Mouse (Mus musculus) urinary bladder, adult 2 months (tissue): ENCODE measurements around the gene Wnt5b. TPM values are rescaled to one million over a fixed set of nuclear protein-coding genes. Genes with fewer than 3 reads are reported as not detected.

ENCODE experiments used
- DNase-seq: peaks from one replicate; pipeline ENCODE4 v3.0.0; 2022; ENCODE audit warnings: low spot score
- polyA plus RNA-seq: library from polyadenylated mRNA; depleted of rRNA; stranded (reverse); fragments of >200 nt; gene quantifications from 2 replicates; pipeline ENCODE4 v1.2.3, GENCODE M21; 2012

Gene Wnt5b
- polyA plus RNA-seq, 1 experiment, result 7.3 TPM

- DNase-seq, result no peak
These were observed 22.2 kb downstream of the Wnt5b start for GRCm38 (mm10) chr6:119521931-119522391.

DNA sequence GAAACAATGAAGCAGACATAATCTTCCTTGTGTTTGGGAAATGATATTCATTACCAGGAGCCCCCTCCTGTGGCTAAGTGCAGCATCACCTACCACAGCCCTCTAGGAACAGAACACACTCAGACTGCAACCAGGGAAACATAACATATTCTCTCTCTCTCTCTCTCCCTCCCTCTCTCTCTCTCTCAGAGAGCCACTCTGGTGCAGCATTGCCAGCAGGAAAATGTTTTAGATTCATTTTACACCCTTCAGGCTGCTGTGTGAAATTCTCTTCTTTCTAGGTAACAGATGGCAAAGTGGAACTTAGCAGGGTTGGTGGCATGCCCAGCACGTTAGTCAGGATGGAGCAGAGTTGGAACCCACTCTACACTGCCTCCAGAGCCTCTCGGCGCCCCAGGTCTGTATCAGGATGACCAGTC is 22.7 kb downstream of the Wnt5b start:
- DNase-seq, result no peak

- DNase-seq, result no peak
These were observed 23.4 kb downstream of the Wnt5b start for GRCm38 (mm10) chr6:119520731-119521130.

DNA sequence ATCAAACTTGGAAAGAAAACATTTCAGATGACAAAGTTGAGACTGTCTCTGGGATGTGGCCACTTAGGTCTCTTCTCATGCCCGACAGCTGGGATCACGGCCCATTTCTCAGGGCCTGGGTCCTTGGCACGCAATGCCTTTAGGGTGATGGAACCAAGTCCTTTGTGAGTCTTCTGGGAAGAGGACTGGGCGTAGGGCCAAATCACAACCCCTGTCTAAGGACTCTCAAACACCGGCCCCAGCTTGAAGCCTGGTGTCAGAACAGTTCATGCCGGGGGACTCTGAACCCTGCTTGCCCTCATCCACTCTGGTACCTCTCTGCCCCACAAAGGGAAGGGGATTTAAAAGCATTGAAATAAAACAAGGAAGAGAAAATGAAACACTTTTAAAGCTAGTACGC is 30.1 kb downstream of the Wnt5b start:
- no peak for DNase-seq

DNA sequence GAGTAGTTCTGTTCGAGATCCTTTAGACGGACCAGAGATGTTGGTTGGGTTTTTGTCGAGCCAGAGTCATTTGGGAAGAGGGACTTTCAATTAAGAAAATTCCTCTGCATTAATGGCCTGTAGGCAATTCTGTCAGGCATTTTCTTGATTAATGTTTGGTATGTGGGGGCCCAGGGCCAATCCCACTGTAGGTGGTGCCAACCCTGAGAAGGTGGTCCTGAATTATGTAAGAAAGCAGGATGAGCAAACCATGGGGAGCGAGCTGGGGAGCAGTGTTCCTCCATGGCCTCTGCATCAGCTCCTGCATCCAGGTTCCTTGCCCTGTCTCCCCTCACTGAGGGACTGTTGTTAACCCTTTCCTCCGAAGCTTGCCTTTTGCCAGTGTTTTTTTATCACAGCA is 30.7 kb downstream of the Wnt5b start:
- no peak for DNase-seq

- DNase-seq, result no peak
These were observed 31.4 kb downstream of the Wnt5b start for GRCm38 (mm10) chr6:119512701-119513100.

GRCm38 (mm10) chr6:119509437-119510037 is 34.6 kb downstream of the Wnt5b start:
- DNase-seq, result no peak

- DNase-seq, result no peak
These were observed 35.3 kb downstream of the Wnt5b start for GRCm38 (mm10) chr6:119508634-119509375.

- no peak for DNase-seq
These were observed 35.9 kb downstream of the Wnt5b start for GRCm38 (mm10) chr6:119508221-119508620.

DNA sequence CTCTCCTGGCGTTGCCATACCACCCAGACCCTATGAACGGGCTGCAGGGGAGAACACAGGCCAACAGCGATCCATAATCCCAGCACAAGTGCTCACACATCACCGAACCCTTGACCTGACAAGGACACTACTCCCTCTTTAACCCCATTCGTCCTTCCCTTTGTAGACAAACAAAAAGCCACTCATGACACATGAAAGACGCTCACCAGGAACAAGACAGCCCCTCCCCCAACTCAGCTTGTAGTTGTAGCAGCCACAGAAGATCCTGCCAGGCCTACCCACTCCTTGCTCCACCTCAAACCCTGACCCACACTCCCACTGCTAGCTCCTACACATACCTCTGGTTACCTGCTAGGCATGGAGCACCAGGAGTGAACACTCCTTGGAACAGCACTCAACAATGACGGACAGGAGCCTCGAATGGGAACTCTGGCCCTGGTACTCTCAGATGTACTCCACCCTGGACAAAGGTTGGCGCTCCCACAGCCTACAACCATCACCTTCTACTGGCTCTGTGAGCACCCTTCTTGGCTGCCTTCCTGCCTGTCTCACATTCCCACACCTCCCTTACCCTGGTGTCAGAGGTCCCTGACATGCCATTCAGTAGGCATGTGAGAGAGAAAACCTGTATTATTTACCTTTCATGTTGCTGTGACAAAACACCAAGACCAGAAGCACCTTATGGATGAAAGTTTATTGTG is 38.5 kb downstream of the Wnt5b start:
- DNase-seq, result no peak

DNA sequence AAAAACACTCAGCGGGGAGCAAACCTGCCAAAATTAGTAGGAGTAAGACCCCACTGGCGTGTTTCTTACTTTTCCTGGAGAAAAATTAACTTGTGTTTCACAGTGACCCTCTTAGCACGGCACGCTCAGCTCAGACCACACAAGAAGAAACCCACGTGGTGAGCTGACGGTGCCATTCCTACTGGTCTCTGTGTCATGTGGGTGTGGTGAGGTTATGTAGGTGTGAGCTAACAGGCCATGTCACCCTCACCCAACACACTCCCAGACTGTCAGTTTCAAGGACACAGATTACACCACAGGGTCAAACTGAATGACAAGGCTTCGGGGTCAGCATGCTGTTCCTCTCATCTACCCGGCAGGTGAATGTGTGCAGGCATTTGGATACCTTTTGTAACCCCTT is 39.4 kb downstream of the Wnt5b start:
- no peak for DNase-seq

GRCm38 (mm10) chr6:119502031-119502430 is 42.1 kb downstream of the Wnt5b start:
- no peak for DNase-seq

DNA sequence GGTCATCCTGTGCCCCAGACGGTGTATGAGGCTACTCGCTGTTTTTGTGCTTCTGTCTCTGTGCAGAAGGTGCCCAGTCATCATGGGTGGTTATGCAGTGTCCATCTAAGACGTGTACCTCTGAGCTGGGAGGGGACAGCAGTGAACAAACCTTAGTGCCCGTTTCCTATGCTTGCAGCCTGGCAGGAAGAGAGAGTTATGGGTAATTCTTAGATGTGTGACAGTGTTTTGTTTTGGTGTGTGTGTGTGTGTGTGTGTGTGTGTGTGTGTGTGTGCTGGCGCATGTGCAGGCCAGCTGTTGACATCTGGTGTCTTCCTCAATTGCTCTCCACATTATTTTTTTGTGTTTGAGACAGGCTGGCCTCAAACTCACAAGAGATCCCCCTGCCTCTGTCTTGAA is 44.1 kb downstream of the Wnt5b start:
- no peak for DNase-seq

DNA sequence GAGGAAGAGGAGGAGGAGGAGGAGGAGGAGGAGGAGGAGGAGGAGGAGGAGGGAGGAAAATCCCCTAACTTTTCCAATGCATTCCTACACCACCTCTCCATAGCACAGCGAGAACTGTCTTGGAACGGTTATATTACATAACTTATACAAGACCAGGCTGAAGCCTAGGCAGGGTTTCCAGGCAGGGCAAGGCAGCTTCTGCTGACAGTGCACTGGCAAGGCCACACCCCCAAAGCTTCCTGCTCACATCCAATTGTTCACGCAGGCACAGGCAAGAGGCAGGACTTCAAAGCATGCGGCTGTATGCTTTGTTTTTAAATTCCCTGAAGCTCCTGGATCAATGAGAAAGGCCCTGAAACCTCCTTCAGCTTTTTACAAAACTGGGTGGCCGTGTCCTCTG is 44.9 kb downstream of the Wnt5b start:
- DNase-seq, result no peak

DNA sequence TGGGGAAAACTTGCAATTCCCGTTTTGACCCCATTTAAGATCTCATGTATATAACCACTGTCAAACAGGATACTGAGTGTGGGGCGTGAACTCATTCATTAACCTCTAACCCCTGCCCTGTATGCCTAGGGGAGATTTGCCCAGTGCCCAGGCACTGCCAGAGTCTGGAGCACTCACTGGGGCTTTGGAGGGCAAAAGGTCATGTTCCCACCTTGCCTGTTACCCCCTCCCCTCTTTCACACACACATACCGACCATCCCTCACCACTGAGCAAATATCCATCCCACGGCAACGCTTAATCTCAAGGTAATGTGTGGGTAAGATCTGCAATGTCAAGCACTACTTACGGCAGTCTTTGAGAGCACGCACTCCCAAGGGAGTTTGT is 51.5 kb downstream of the Wnt5b start:
- DNase-seq, result no peak

DNA sequence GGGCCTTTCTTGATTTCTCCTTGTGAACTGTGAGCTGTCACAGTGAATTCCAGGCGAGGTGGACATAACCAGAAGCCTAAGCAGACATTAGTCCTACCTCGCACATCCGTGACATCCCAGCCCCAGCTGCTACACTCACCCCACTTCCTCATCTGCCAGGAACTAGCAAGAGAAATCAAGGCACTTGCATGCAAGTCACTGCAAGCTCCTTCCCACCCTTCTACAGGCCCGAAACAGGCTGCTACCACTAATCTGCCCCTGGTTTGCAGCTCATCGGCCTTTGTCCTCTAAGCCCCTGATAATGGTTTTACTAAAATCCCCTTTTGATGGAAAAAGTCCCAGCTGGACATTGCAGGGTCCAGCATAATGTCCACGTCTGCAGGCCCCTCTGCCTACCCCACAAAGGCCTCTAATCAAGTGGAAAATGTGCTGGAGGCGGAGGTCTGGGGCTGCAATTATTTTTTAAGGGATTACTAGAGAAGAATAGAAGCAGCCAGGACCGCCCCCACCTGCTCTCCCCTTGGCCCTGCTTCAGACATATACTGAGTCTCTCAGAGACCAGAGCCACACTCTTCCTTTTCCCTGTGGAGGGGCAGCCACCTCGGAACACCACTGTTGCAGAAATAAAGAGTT is 52.0 kb downstream of the Wnt5b start:
- no peak for DNase-seq

- DNase-seq, result no peak
These were observed 53.1 kb downstream of the Wnt5b start for GRCm38 (mm10) chr6:119491006-119491405.

DNA sequence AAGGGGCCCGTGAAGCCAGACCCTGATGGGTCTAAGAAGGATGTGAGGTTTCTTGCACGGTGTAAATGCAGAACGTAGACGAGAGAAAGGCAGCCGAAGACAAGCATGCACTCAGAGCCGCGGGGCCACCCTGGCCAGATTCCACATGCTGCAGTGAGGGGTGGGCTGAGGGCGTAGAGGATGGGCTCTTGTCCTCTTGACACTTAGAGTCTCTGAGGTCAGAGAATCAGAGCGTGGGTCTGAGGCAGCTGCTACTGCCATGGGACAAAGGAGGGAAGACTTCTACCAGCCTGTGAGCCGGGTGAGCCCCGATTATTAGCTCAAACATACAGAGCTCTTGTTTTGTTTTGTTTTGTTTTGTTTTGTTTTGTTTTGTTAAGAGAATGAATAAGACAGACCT is 53.6 kb downstream of the Wnt5b start:
- no peak for DNase-seq

DNA sequence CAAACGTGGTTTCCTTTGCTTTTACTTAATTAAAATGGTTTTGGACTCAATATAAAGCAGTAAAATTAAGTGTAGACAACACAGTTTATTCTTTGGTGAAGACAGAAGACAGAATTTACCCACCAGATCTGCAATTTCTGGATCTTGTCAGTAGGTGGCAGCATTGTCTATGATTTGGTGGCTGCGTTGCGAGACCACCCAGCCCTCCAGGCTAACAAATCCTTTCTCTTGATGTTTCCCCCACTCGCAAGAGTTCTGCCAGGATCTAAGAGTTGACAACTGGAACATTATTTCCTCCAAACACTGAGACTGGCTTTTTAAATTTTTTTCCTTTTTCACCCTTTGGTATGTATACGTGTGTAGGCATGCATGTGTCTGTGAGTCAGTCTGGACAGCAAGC is 54.4 kb downstream of the Wnt5b start:
- DNase-seq, result no peak

DNA sequence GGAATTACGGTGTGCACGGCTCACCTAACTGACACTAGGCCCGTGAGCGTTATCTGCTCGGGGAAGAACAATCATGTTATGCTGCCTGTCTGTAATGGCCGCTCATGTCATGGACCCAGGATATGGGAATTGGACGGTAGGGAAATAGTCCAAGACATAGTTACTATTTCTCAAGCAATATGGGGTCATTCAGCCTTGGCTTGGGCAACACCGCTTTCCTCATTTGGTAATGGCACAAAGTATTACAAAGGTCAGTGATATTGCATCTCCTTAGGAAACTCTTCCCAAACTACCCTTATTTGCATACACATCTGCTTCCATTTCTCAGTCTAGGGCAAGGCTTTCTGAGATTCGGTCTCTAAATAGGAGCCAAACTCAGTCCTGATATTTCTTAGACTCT is 56.5 kb downstream of the Wnt5b start:
- DNase-seq, result no peak

GRCm38 (mm10) chr6:119487085-119487458 is 57.1 kb downstream of the Wnt5b start:
- DNase-seq, result no peak

DNA sequence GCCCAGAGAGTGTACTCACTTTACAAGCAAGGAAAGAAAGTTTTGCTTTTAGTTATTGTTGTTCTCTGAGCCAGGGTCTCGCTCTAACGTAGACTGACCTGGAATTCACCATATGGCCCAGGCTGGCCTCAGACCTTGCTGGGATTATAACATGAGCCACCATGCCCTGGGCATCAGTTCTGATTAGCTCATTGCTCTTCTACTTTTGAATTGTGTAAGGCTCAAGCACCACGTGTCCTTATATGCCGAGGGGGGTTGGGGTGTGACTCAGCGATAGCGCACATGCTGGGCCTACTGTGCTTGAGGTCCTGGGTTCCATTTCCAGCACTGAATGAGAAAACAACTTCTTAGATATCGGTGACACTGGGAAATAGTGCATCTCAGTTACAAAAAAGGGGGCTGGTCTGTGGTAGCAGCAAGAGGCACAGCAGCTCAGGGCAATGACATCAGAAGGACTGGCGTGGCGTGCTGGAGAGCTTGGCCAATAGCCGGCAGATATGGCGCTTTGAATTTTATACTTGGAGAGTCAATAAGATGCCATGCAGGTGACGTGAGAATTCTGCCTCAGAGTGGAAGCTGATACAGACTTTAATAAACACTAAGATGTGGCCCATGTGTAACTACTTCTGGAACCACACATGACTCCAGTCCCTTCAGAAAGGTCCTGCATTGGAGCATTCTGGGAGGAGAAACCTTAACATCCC is 57.6 kb downstream of the Wnt5b start:
- DNase-seq, result no peak
